Mouse (Mus musculus) cerebellum, adult 2 months (tissue): ENCODE results near the gene Prox1.

ENCODE experiments used
- CTCF ChIP-seq: fragments of 200-500 bp; IDR thresholded peaks from 2 replicates; pipeline ENCODE4 v1.5.1; 2011; ENCODE audit warnings: low read depth, mild to moderate bottlenecking, control low read depth, low read length, moderate library complexity, borderline replicate concordance; ENCODE audit not compliant: insufficient read depth
- POLR2A ChIP-seq: fragments of 200-500 bp; IDR thresholded peaks from 2 replicates; pipeline ENCODE4 v1.6.1; 2011; ENCODE audit warnings: low read length, control low read depth, borderline replicate concordance; ENCODE audit not compliant: insufficient read depth

DNA sequence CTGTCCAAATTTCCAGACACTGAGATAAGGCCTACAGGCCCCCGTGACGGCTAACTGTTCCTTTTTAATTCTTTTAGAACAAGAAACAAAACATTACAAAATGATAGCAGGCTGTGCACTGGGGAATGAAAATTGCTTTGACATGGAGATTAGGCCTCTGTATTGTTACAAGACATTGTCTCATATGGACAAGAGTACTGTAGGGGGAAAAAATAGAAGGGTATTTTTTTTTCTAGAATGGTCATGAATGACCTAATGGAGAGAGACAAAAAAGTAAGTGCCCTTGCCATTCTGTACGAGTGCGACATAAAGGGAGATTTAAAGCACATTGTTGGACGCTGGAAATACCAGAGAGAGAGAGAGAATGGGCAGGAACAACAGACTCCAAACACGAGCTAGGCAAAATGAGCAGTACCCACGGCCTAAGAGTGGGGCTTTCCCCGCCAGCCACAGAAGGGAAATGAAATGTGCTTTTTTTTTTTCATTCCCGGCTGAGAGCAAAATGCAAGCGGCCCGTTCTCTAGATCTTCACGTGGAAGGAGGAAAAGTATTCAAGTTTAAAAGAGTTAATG is 21.8 kb downstream of the Prox1 start:
- TF ChIP-seq POLR2A (no peak), CTCF (no peak)
